Mouse (Mus musculus): Measurements from ENCODE around the gene Gtsf1l.

Gene Gtsf1l

GRCm38 (mm10) chr2:163051691-163052090 lies 36.0 kb downstream of the Gtsf1l start:
- no peak for DNase-seq (ENCODE audit: low read depth)

DNA sequence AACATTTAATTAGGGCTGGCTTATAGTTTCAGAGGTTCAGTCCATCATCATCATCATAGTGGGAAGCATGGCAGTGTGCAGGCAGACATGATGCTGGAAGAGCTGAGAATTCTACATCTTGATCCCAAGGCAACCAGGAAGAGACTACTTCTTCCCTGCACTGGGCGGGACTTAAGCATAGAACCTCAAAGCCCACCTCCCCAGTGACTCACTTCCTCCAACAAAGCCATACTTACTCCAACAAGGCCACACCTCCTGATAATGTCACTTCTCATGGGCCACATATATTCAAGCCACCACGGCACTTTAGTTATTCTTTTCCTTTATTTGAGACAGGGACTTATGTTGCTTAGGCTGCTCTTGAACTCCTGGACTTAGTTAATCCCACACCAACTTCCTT lies 38.5 kb downstream of the Gtsf1l start:
- no peak for DNase-seq (ENCODE audit: low read depth)

GRCm38 (mm10) chr2:163048125-163048524 lies 39.5 kb downstream of the Gtsf1l start:
- peak; percentile 71 for DNase-seq (ENCODE audit: low read depth)

DNA sequence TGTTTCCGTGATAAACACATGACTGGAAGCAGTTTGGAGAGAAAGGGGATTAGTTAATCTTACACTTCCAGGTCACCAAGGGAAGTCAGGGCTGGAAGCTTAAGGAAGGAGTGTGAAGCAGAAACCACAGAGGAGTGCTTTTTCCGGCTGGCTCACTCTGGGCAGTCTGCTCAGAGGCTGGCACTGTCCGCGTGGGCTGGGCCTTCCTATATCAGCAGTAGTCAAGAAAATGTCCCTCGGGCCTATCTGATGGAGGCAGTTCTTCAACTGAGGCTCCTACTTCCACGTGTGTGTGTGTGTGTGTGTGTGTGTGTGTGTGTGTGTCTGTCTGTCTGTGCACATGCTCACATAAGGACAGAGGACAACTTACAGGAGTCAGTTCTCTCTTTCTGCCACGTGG lies 47.7 kb downstream of the Gtsf1l start:
- no peak for DNase-seq (ENCODE audit: low read depth)

Measured in induced T-regulatory cell, adult 2 months (primary cell).